Mouse (Mus musculus) ES-E14 (cell line): ENCODE data around the gene Dock9. TPM values are rescaled to one million over a fixed set of nuclear protein-coding genes. Genes with fewer than 3 reads are reported as not detected.

ENCODE experiments used
- DNase-seq: peaks from one replicate; pipeline ENCODE4 v3.0.0-alpha.2; 2013; ENCODE audit warnings: low read depth, low spot score
- H3K27ac ChIP-seq: 2 replicates; pipeline ENCODE4 v1.5.1; 2012; ENCODE audit warnings: low read depth, mild to moderate bottlenecking, low read length, moderate library complexity, mixed read lengths; ENCODE audit not compliant: poor library complexity, insufficient read depth, severe bottlenecking
- H3K36me3 ChIP-seq: 2 replicates; pipeline ENCODE4 v1.6.1; 2012; ENCODE audit warnings: mild to moderate bottlenecking, low read length, moderate library complexity, mixed read lengths; ENCODE audit not compliant: control insufficient read depth, poor library complexity, insufficient read depth, severe bottlenecking
- H3K4me1 ChIP-seq, 2 experiments: fragments of 150-350 bp in 1 of 2; sonication (generic) in 1 of 2; 2 replicates each; pipeline ENCODE4 v1.6.1; 2012; ENCODE audit warnings: low read length in 2 of 2, mild to moderate bottlenecking in 1 of 2, mixed read lengths in 1 of 2; ENCODE audit not compliant: control insufficient read depth in 2 of 2, insufficient read depth in 2 of 2, poor library complexity in 1 of 2
- H3K4me3 ChIP-seq, 2 experiments: fragments of 150-350 bp in 1 of 2; sonication (generic) in 1 of 2; 2 replicates each; pipeline ENCODE4 v1.5.1; 2012; ENCODE audit warnings: low read length in 2 of 2, low read depth in 1 of 2, mild to moderate bottlenecking in 1 of 2, mixed read lengths in 1 of 2; ENCODE audit not compliant: insufficient read depth in 1 of 2, poor library complexity in 1 of 2, severe bottlenecking in 1 of 2
- H3K9ac ChIP-seq: 2 replicates; pipeline ENCODE4 v1.6.1; 2012; ENCODE audit warnings: low read depth, mild to moderate bottlenecking, low read length, mixed read lengths; ENCODE audit not compliant: poor library complexity, insufficient read depth, severe bottlenecking
- H3K9me3 ChIP-seq: fragments of 150-350 bp; sonication (generic); 2 replicates; pipeline ENCODE4 v1.6.1; 2012; ENCODE audit warnings: low read depth, mild to moderate bottlenecking, low read length; ENCODE audit not compliant: control insufficient read depth, insufficient read depth
- CHD2 ChIP-seq: IDR thresholded peaks from 2 replicates; pipeline ENCODE4 v1.6.1; 2014; ENCODE audit warnings: mild to moderate bottlenecking, low read depth, low read length, inconsistent platforms
- HCFC1 ChIP-seq: IDR thresholded peaks from 2 replicates; pipeline ENCODE4 v1.6.1; 2012; ENCODE audit warnings: low read length, inconsistent platforms, borderline replicate concordance; ENCODE audit not compliant: insufficient read depth
- MAFK ChIP-seq: IDR thresholded peaks from 2 replicates; pipeline ENCODE4 v1.6.1; 2014; ENCODE audit warnings: mild to moderate bottlenecking, low read depth, low read length, inconsistent platforms; ENCODE audit not compliant: insufficient read depth
- ZC3H11A ChIP-seq: IDR thresholded peaks from 2 replicates; pipeline ENCODE4 v1.6.1; 2012; ENCODE audit warnings: low read depth, mild to moderate bottlenecking, inconsistent platforms, low read length, borderline replicate concordance
- ZNF384 ChIP-seq: IDR thresholded peaks from 2 replicates; pipeline ENCODE4 v1.6.1; 2012; ENCODE audit warnings: low read depth, low read length, inconsistent platforms
- in situ Hi-C, 2 experiments: fragments of 600-800 bp; cut with MboI; formaldehyde crosslinking; loops; one replicate each; pipeline ENCODE4 v1.15.1; 2025; ENCODE audit warnings: low sequenced_read_pairs in 2 of 2, inconsistent platforms in 1 of 2; ENCODE audit not compliant: unreplicated experiment in 2 of 2
- total RNA-seq: library from RNA; depleted of rRNA; stranded (reverse); fragments of 300-350 nt; gene quantifications from 2 replicates; pipeline ENCODE4 v1.2.3, GENCODE M21; 2012

Gene Dock9
- total RNA-seq, 1 experiment: 8.3 TPM

DNA sequence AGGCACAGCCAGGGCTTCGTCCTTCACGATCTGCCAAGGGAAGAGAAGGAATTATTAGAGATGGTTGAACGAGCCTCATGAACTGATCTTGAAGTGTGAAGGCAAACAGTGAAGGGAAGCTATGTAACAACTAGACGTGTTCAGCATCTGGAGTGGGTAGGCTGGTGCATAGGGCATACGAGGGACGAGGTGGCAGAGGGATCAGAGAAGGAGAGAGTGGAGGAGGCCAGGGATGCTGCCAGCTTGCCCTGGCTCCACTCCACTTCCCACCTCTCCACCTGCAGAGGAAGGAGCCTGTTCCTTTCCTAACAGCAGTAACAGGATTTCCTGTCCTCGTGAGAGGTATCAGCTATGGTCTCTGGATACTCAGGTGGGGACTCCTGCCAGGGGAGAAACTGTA, 192.4 kb downstream of the Dock9 start:
- Histone ChIP-seq H3K27ac (no peak overlapping the region), H3K4me1 (peaks cover 0 to 10% of the 10 kb centered on the region in 2 experiments; a peak in 2 of 4 replicates), H3K9ac (no peak overlapping the region), H3K4me3 (no peak overlapping the region), H3K36me3 (no peaks in the 10 kb centered on the region), H3K9me3 (no peaks in the 10 kb centered on the region)
- in situ Hi-C loops: no loop called here
- TF ChIP-seq HCFC1: no peak
- TF ChIP-seq ZC3H11A: no peak
- no peak for TF ChIP-seq ZNF384
- TF ChIP-seq CHD2: no peak
- DNase-seq: no peak

DNA sequence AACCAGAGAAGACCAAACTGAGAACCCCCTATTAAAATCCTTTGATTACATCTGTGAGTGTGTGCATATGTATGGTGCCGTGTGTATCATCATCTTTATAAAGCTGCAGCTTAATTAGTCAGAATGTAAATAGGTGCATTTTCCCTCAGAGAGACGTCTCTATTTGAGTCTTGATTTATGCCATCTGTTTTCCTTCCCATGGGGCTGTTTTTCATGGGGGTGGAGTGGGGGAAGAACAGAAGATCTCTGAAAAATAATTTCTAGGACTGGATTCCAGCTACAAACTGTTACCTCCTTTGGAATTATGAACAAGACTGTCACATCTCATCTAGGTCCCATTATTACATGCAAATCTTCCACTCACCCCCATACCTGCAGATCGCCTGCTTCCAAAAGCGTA, 193.1 kb downstream of the Dock9 start:
- no peak for TF ChIP-seq HCFC1
- no peak for TF ChIP-seq ZC3H11A
- TF ChIP-seq ZNF384: no peak
- TF ChIP-seq MAFK: no peak
- TF ChIP-seq CHD2: no peak
- in situ Hi-C loops: no loop called here
- no peaks in the 10 kb centered on the region for H3K36me3 ChIP-seq
- H3K4me3 ChIP-seq: no peak overlapping the region
- no peak overlapping the region for H3K9ac ChIP-seq
- DNase-seq: no peak
- no peak overlapping the region for H3K27ac ChIP-seq
- H3K4me1 ChIP-seq: peaks cover 0 to 10% of the 10 kb centered on the region in 2 experiments; a peak in 2 of 4 replicates
- no peaks in the 10 kb centered on the region for H3K9me3 ChIP-seq

DNA sequence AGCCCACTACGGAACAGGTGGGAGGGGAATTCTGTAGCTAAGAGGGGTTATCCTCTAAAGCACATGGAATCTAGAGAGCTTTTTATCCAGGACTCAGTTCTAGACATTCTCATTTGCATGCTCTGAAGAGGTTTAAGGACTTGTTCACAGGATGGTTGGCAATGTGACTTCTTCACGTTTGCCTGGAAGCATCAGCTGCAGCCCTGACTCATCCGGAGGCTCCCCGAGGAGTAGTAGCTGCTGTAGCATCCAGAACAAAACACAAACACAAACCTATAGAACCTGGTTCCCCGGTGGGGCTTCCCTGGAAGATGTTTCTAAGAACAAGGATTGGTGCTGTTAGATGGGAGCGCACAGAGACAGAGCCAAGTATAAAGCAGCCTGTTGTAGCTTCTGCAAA, 195.0 kb downstream of the Dock9 start:
- Histone ChIP-seq H3K9me3 (no peaks in the 10 kb centered on the region), H3K36me3 (no peaks in the 10 kb centered on the region), H3K4me1 (0 out of 4 replicates have a peak, but pooled peaks cover 0 to 2% of the 10 kb centered on the region in 2 experiments), H3K27ac (no peak overlapping the region), H3K9ac (no peak overlapping the region), H3K4me3 (no peak overlapping the region)
- in situ Hi-C loops: no loop called here
- no peak for DNase-seq
- TF ChIP-seq HCFC1 (no peak), CHD2 (no peak), ZC3H11A (no peak), ZNF384 (no peak), MAFK (no peak)

DNA sequence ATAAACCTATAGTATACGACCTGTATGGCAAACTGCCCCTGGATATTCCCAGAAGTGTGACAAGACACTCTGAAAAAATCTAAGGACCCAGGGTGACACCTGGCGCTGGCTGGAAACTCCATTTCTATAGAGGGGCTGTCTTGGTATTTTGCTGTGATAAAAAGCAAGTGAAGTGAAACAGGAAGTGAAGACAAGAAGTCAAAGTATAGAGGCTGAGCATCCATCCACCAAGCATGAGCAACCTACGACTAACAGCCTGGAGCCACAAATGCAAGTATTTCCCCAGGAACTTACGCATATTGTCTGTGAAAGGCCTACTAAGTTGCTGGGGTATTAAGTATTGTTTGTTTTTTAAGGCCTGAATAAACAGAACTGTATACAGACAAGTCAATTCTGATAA, 197.1 kb downstream of the Dock9 start:
- Histone ChIP-seq H3K9ac (no peak overlapping the region), H3K27ac (no peak overlapping the region), H3K4me3 (no peak overlapping the region), H3K36me3 (no peaks in the 10 kb centered on the region), H3K4me1 (no peaks in the 10 kb centered on the region), H3K9me3 (no peaks in the 10 kb centered on the region)
- in situ Hi-C loops: no loop called here
- TF ChIP-seq CHD2 (no peak), ZC3H11A (no peak), ZNF384 (no peak), HCFC1 (no peak), MAFK (no peak)
- DNase-seq: no peak

DNA sequence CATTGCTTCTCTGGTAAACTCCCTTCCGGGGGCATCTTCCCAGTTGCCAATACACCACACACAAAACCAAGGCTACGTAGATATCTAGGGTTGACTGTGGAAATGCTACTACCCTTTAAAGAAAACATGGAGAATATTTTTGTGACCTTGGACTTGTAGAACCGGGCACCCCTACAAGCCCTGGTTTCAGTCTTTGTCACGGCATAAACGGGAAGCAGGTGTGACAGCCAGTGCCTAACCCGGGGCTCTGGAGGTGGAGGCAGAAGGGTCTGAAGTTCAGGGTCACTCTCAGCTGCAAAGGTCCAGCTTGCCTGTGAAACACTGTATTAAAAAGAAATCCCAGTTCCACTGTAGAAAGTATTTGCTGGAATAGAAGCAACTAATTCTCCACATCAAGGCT, 200.6 kb downstream of the Dock9 start:
- TF ChIP-seq CHD2: no peak
- TF ChIP-seq ZC3H11A: no peak
- no peak for TF ChIP-seq HCFC1
- no peak for TF ChIP-seq MAFK
- TF ChIP-seq ZNF384: no peak
- H3K4me3 ChIP-seq: no peak overlapping the region
- no peaks in the 10 kb centered on the region for H3K9me3 ChIP-seq
- H3K36me3 ChIP-seq: no peaks in the 10 kb centered on the region
- no peaks in the 10 kb centered on the region; a peak in 1 of 4 replicates for H3K4me1 ChIP-seq
- in situ Hi-C loops: loop anchor here in 1 of 2 experiments (25.0 kb wide), 1 partner anchor 335 kb away; no protein-coding TSS in a partner anchor
- no peak for DNase-seq
- no peak overlapping the region for H3K9ac ChIP-seq
- no peak overlapping the region for H3K27ac ChIP-seq
